Mouse (Mus musculus) lung, postnatal 36 days (tissue): ENCODE data around the gene Usp22.
"Not testable (repeated sequence)": the region's sequence is repeated elsewhere in the genome, so short reads cannot be mapped to it uniquely, and the experiment has no call there.

Experiments used
- DNase-seq: peaks from one replicate; pipeline ENCODE4 v3.0.0; 2022; ENCODE audit warnings: mixed read lengths

Gene Usp22

GRCm38 (mm10) chr11:61183820-61184219 lies 9.0 kb upstream of the Usp22 start:
- no peak for DNase-seq

GRCm38 (mm10) chr11:61181624-61182023 lies 6.8 kb upstream of the Usp22 start:
- DNase-seq = no peak

GRCm38 (mm10) chr11:61180361-61180760 lies 5.5 kb upstream of the Usp22 start:
- no peak for DNase-seq

DNA sequence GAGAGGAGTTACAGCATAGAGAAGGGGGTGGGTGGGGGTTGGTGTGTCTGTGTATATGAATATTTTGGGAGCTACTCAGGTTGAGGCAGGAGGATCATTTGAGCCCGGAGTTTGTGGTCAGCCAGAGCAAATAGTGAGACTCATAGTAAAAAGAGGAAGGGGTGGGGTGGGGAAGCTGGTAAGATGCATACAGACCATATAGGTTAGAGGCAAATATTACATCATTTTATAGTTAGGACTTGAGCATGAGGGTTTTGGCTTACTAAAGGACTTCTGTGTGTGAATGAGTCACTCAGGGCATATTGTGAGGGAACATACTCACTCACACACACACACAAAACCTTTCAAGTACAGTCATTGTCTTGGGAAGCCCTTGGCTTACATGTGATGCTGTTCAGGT lies 1.5 kb upstream of the Usp22 start:
- DNase-seq = peak; percentile 49

- DNase-seq = no peak
Measured at GRCm38 (mm10) chr11:61175778-61176177, 923 bp upstream of the Usp22 start.

GRCm38 (mm10) chr11:61174291-61174820 lies 499 bp downstream of the Usp22 start:
- peak; percentile 55 for DNase-seq

DNA sequence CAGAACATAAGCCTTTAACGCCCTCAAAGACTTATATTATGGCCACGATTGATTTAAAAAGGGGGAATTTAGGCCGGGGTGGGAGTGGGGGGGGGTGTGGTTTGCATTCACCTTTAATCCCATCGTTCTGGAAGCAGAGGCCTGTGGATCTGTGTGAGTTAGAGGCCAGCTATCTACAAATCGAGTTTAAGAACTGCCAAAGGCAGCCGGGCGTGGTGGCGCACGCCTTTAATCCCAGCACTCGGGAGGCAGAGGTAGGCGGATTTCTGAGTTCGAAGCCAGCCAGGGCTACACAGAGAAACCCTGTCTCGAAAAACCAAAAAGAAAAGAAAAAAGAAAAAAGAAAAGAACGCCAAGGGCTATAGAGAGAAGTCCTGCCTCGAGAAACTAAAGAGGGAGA lies 1.4 kb downstream of the Usp22 start:
- not testable (repeated sequence) for DNase-seq

- no peak for DNase-seq
Measured at GRCm38 (mm10) chr11:61170184-61170583, 4.7 kb downstream of the Usp22 start.

DNA sequence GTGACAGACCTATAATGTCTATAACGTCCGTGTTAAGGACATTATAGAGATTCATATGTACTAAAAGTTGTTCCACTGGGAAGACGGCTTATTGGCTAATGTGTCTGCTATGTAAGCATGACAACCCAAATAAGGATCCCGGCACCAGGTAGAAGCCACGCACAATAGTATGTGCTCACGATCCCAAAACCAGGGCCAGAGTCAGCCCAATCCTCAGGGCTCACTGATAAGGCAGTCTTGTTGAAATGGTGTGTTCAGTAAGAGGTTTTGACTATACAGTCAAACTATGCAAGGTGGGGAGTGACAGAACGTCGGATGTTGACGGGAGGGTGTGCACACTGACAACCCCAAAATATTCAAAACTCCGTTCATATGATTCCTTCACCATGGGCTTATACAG lies 10.0 kb downstream of the Usp22 start:
- no peak for DNase-seq

GRCm38 (mm10) chr11:61164366-61164765 lies 10.5 kb downstream of the Usp22 start:
- no peak for DNase-seq

- no peak for DNase-seq
Measured at GRCm38 (mm10) chr11:61163341-61163740, 11.5 kb downstream of the Usp22 start.

DNA sequence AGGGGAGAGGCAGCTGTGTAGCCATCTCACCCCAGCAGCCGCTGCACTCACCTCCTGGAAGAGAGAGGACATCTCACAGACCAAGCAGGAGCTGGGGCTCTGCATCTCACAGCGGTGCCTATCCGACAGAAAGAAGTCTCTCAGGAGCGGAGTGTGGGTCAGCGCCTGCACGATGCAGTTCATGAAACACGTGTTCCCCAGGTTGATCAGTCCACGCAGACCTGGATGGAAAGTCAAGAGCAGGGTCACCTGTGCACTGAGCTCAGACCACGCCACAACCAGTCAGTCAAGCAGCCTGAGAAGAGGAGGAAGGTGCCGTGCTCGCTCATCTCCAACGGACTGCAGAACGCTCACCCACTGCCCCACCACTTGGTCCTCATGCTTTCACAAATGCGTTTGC lies 12.1 kb downstream of the Usp22 start:
- no peak for DNase-seq

GRCm38 (mm10) chr11:61161121-61161520 lies 13.7 kb downstream of the Usp22 start:
- DNase-seq = no peak

- no peak for DNase-seq
Measured at GRCm38 (mm10) chr11:61159796-61160732, 14.8 kb downstream of the Usp22 start.

- peak; percentile 39 for DNase-seq
Measured at GRCm38 (mm10) chr11:61158141-61158540, 16.7 kb downstream of the Usp22 start.

DNA sequence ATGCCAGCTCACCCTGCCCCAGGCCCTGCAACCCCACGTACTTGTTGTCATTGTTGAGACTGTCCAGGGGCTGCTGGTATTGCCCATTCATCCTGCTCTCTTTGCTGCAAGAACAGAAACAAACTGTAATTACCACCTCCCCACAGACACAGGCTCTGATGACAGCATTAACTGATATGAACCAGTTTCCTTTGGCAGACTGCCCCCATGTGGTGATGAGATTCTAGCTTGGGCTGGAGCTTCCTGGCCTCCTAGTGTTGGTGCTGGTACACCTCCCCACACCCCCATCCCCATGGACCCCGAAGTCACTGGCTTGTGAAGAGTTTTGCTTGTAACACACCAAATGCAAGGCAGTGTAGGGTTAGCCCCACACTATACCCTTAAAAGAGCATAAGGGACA lies 19.1 kb downstream of the Usp22 start:
- DNase-seq = peak; percentile 75

DNA sequence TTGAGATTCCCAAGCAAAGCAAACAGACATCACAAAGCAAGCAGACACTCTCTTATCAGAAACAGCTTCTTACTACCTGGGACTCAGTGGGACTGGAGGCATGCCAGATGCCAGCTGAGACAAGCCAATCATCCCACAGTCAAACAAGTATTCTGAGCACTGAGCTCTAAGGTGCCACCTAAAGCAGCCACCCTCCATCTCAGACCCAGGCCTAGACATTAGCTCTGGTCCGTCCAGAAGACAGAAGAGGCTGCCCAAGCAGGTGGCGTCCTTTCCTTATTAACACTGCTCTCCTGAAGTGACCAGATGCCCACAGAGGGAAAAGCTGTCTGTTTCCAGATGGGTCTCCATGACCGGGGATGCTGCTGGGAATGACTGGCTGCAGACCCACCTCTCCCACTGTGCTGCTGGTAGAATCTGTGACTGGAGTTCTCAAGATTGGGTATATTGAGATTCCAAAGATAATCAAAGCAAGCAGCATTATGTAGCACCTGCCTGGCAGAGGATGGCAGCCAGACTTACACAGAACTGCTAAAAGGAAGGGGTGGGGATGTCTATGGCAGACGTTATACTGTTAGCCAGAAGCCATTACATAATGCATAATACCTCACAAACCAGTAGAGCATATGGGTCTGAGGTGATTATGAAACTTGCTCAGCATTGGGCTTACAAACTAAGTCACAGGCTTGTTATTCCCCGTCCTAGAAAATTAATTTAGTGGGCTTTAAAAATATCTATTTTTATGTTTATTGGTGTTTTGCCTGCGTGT lies 24.4 kb downstream of the Usp22 start:
- DNase-seq = no peak

DNA sequence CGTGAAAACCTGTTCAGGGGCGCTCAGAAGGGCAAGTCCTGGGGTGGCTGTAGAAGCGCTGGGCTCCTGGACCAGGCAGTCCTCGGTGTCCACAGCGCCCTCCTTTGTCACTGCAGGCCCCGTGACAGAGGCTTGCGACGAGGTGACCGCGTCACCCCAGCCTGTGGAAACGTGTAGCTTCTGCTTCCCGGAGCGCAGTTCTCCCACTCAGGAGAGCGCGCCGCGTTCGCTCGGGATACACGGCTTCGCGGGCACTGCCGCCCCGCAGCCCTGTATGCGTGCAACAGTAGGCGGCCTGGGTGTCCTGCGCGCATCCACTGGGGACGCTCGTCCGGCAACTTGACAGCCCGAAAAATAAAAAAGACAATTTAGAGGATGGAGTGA lies 27.6 kb downstream of the Usp22 start:
- peak; percentile 39 for DNase-seq

DNA sequence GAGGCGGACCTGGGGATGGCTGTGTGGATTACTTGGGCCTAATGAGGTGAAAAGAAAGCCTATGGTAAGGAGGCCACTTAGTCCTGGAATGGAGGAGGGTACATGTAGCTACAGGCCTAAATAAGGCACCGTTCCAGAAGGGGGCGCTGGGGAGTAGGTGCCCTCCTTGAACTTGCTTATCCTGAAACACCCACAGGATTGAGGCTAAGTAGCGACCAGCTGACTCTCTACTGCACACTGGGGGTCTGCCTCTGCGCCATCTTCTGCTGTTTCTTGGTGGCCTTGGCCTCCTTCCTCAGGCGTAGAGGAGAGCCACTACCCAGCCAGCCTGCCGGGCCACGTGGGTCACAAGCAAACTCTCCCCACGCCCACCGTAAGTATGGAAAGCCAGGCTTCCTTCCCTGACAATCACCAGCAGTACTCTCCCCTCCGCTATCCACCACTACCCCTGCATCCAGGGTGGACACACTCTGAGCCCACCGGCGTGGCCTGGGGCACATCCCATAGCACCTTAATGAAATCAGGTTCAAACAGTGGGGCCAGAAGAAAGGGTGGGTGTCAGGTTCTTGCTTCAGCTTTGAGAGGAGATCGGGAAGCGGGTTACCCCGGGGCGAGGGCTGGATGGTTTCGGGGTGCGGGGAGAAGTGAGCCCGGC lies 28.1 kb downstream of the Usp22 start:
- DNase-seq = peak; percentile 70

- DNase-seq = no peak
Measured at GRCm38 (mm10) chr11:61145551-61145950, 29.3 kb downstream of the Usp22 start.

DNA sequence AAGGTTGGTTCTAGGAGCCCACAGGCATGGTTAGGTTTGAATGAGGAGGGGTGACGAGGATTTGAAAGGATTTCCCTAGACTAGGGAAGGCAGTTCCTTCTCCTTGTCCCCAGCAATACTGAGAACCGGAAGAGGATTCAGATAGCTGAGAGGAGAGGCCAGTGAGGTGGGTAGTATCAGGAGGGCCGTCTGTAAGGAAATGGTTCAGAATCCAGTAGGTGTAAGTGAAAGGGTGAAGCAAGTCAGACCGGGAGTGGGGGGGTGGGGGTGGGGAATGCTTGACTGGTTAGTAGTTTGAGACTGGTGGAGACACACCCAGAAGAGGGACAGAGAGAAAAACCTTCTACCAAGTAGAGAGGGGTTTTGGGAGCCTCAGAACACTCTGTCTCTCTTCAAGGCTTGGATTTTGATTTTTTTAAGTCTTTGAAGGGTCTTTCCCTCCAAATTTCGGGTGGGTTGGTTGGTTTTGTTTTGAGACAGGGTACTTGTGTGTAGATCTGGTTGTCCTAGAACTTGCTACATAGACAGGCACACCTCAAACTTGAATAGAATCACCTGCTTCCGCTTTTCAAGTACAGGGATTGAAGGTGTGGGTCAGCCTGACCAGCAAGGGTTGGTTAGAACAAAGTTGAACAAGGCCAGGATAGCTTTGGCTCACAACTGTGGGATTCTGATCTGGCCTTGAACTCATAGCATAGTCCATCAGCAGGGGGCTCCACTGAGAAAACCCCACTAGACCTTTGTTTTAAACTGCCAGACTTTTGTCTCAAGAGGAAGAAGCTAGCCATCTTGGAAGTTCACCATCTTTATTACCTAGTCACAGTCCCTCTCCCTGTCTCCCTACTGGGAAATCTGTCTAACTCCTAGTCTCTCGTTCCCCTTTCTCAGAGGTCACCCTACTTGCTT lies 31.0 kb downstream of the Usp22 start:
- DNase-seq = peak; percentile 65

- DNase-seq = peak; percentile 62
Measured at GRCm38 (mm10) chr11:61142941-61143530, 31.8 kb downstream of the Usp22 start.
